Mouse (Mus musculus): ENCODE data around the gene Smc1a.

GRCm38 (mm10) chrX:152047230-152047629 lies 31.0 kb downstream of the Smc1a start:
- TF ChIP-seq CTCF (conservative IDR thresholded peaks at IDR 0.05; ENCODE audit: low read length) (no peak), POU5F1 (IDR thresholded peaks at IDR 0.05; ENCODE audit: borderline replicate concordance, low read length) (no peak)

All from E14TG2a.4 (cell line).